Mouse (Mus musculus): ENCODE data around the gene Tnxb.
"Not testable (repeated sequence)": the region's sequence is repeated elsewhere in the genome, so short reads cannot be mapped to it uniquely, and the experiment has no call there.

The Tnxb gene

GRCm38 (mm10) chr17:34683179-34683578 is 12.8 kb downstream of the Tnxb start:
- intact Hi-C loops (cut with DNase I), result no loop called here

DNA sequence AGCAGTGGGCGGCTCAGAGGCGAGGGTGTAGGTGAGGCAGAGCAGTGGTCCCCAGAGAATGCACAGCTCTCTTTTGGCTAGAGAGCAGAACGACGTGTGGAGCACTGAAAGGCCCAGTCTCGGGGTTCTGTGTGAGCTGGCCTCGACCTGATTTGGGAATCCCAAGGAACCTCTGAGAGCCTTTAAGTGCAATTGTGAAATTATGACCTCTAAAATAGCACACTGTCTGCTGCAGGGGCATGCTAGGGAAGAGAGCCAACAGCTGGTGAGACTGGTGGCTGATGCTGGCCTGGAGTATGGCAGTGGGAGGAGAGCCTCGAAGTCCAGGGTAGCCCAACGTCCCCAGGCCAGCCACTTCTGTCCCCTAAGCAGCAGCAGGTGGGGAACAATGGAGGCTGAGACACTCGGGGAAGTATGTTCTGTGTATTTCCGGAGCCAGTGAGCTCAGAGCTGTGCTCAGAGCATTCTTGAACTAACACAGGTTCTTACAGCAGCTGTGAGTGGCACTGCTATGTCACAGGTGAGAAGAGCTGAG is 13.4 kb downstream of the Tnxb start:
- intact Hi-C loops (cut with DNase I), result no loop called here

DNA sequence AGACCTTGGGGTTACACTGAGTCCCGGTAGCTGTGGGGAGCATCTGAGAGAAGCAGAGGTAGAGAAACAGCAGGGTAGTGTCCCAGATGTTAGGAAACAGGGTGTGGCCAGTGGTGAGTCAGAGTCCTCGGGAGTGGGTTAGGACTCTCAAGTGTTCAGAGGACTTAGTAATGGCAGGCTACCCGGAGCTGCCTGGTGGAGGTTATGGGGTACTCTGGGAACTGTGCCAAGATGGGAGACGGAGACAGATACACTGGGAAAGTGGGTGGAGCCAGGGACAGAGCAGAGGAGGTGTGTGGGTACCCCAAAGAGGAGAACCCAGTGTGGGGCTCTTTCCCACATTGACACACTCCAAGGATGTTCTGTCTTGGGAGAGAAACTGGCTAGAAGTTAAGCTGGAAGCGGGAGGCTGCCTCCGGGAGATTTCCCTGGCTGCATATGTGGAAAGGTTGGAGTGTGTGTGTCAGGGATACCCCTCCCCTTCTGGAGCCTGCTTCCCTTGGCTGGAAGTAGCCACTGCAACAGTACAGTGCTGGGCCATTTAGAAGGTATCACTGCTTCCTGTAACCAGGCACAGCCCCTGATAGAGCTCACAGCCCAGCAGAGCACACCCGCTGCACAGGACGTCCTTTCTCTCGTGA is 14.0 kb downstream of the Tnxb start:
- intact Hi-C loops (cut with DNase I), result no loop called here

DNA sequence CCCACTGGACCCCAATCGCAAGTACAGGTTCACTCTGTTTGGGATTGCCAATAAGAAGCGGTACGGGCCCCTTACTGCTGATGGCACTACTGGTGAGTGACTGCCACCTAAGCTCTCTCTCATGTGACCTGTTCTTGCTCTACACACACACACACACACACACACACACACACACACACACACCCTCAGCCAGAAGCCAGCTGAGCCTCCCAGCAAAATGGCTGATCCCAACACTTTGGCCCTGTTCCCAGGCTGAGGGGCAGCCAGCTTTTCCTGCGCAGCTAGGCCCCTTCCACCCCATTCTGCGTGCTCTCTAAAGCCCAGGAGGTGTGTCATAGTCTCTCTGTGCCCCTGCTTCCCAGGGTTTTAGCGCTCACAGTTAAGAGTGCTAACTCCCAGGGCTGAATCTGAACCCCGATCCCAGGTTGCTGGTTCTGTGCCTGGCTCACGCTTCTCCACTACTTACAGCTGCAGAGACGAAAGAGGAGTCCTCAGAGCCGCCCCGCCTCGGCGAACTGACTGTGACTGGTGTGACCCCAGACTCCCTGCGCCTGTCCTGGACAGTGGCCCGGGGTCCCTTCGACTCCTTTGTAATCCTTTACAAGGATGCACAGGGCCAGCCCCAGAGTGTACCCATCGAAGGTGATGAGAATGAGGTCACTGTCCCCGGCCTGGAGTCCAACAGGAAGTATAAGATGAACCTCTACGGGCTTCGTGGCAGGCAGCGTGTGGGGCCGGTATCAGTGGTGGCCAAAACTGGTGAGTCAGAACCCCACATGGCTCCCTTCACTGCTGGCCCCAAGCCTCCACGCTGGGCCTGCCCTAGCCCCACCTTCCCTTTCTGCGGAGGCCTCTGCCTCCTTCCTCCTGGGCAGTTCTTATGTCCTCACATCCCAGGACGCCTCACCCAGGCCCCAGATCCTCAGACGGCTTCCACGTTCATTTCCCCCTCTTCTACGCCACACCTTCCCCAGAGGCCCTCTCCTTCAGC is 15.1 kb downstream of the Tnxb start:
- intact Hi-C loops (cut with DNase I), result no loop called here

GRCm38 (mm10) chr17:34688889-34689288 is 18.6 kb downstream of the Tnxb start:
- intact Hi-C loops (cut with DNase I), result no loop called here

- intact Hi-C loops (cut with DNase I), result no loop called here
Measured at GRCm38 (mm10) chr17:34690458-34690857, 20.1 kb downstream of the Tnxb start.

DNA sequence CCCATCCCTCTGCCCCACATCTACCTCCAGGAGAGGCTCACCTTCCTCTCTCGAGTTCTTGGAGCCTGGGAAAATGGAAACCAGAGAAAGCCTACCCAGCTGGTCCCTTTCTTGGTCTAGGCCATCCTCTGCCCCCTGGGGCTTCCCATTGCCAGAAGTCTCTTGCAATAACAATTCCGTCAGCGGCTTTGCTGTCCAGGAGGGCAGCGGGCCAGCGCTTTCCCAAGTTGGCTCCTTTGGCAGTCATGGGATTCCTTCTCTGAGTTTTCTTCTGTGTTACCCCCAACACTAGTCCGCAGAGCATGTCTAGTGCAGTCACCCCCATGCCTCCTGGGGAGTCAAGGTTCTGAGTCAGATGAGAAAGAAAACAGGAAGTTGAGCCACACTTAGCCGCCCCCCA is 22.6 kb downstream of the Tnxb start:
- intact Hi-C loops (cut with DNase I), result no loop called here

GRCm38 (mm10) chr17:34699575-34700408 is 29.5 kb downstream of the Tnxb start:
- intact Hi-C loops (cut with DNase I), result no loop called here

DNA sequence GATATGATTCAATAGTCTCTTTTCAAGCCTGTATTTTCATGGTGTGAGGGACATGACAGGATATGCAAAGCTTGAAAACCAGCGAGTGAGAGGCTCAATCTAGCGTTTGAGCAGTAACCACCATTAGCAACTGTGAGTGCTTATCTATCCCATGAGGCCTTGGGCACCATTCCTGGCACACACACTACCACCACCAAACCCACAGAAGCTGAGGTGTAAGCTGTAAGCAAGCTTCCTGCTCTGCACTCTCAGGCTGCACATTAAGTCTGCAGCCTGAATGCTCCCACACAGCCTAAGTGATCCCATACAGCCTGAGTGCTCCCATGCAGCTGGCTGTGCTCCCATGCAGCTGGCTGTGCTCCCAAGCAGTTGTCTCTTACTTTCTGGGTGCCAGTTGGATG is 30.3 kb downstream of the Tnxb start:
- intact Hi-C loops (cut with DNase I), result no loop called here

GRCm38 (mm10) chr17:34706476-34706875 is 36.1 kb downstream of the Tnxb start:
- intact Hi-C loops (cut with DNase I), result not testable (repeated sequence)

- intact Hi-C loops (cut with DNase I), result loop anchor here (2.0 kb wide), 1 partner anchor 60 kb away; no protein-coding TSS in a partner anchor
Measured at GRCm38 (mm10) chr17:34712951-34713350, 42.6 kb downstream of the Tnxb start.

DNA sequence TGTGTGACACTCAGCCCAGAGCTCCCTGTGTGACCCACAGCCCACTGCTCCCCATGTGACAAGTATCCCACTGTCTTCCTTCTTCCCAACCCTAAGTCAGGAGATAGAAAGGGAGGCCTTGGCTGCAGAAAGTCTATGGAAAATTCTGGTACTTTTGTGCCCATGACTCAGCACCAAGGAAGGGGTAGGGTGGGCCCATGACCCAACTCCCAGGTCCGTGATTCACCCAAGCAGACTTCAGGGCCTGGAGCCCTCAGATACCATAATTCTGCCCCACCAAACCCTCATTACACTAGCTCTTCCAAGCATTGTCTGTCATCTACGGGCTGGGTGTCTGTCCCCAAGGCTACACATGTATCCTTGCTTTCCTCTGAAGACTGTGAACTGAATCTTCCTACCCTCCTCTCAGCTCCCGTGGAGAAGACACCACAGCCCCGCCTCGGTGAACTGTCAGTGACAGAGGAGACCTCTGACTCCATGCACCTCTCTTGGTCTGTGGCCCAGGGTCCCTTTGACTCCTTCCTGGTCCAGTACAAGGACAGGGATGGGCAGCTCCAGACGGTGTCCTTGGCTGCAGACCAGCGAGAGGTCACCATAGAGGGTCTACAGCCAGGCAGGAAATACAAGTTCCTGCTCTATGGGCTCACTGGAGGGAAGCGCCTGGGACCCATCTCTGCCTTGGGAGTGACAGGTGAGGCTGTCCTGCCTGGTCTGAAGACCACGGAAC is 44.0 kb downstream of the Tnxb start:
- intact Hi-C loops (cut with DNase I), result not testable (repeated sequence)

GRCm38 (mm10) chr17:34714908-34715445 is 44.6 kb downstream of the Tnxb start:
- intact Hi-C loops (cut with DNase I), result loop anchor here (5.0 kb wide), 1 partner anchor 82 kb away; no protein-coding TSS in a partner anchor

GRCm38 (mm10) chr17:34715451-34715850 is 45.1 kb downstream of the Tnxb start:
- intact Hi-C loops (cut with DNase I), result loop anchor here (5.0 kb wide), 1 partner anchor 82 kb away; no protein-coding TSS in a partner anchor

DNA sequence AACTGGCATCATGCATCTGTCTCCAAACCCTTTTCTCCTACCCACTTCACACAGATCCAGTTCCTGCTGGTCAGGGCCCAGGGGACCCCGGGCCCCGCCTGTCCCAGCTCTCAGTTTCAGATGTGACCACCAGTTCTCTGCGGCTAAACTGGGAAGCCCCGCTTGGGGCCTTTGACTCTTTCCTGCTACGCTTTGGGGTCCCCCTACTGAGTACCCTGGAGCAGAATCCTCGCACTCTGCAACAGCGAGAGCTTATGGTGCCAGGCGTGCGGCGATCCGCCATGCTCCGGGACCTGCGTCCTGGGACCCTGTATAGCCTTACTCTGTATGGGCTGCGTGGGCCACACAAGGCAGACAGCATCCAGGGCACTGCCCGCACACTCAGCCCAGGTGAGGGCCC is 45.9 kb downstream of the Tnxb start:
- intact Hi-C loops (cut with DNase I), result loop anchor here (5.0 kb wide), 1 partner anchor 81 kb away; no protein-coding TSS in a partner anchor

DNA sequence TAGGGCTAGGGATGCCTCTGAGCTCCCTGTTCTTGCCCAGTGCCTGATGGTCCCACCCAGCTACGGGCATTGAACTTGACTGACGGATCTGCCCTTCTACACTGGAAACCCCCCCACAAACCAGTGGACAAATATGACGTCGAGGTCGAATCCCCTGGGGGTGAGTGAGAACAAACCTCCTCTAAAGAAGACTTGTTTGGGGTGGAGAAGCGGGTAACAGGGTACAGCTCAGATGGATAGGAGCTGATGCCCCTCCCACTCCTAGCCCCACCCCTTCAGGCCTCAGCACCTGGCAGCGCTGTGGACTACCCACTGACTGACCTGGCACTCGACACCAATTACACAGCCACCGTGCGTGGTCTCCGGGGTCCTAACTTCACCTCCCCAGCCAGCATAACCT is 47.1 kb downstream of the Tnxb start:
- intact Hi-C loops (cut with DNase I), result loop anchor here (5.0 kb wide), 1 partner anchor 80 kb away; no protein-coding TSS in a partner anchor

GRCm38 (mm10) chr17:34719886-34720285 is 49.6 kb downstream of the Tnxb start:
- intact Hi-C loops (cut with DNase I), result loop anchor here (5.0 kb wide), 1 partner anchor 77 kb away; no protein-coding TSS in a partner anchor

GRCm38 (mm10) chr17:34722238-34722637 is 51.9 kb downstream of the Tnxb start:
- intact Hi-C loops (cut with DNase I), result not testable (repeated sequence)

GRCm38 (mm10) chr17:34723066-34723465 is 52.7 kb downstream of the Tnxb start:
- intact Hi-C loops (cut with DNase I), result no loop called here

DNA sequence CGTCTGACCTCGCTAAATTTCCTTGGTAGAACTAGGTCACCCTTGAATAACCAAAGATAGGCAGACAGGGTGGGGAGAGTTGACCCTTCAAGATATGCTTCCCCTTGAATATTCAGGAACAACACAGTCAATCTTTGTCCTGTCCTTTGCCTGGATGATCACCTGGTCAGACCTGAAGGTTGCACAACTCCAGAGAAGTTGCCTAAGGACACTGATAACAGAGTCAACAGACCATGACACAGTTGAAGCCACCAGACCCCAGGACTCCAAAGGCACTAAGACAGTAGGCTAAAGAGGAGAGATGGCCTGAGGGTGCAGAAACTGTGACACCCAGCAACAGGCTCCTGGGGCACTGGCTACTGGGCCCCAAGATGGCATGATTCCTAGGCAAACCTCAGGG is 57.6 kb downstream of the Tnxb start:
- intact Hi-C loops (cut with DNase I), result no loop called here
